Mouse (Mus musculus) forebrain, embryonic 16.5 days (tissue): Measurements from ENCODE around the gene Rgs1. TPM values are rescaled to one million over a fixed set of nuclear protein-coding genes. Genes with fewer than 3 reads are reported as not detected.

Experiments
- ATAC-seq: fragments of 200-750 bp; cut with Nextera tagmentation; 2 replicates; pipeline ENCODE4 v1.8.0; 2017; ENCODE audit warnings: mild to moderate bottlenecking, moderate library complexity
- H3K27ac ChIP-seq: fragments of 300-500 bp; sonication (generic); 2 replicates; pipeline ENCODE4 v1.5.1; 2014; ENCODE audit warnings: low read length, control low read depth
- H3K27me3 ChIP-seq: fragments of 300-500 bp; sonication (generic); replicated peaks from 2 replicates; pipeline ENCODE4 v1.6.1; 2014; ENCODE audit warnings: low read length; ENCODE audit not compliant: control insufficient read depth, insufficient read depth
- H3K36me3 ChIP-seq: fragments of 300-500 bp; sonication (generic); 2 replicates; pipeline ENCODE4 v1.6.1; 2014; ENCODE audit not compliant: control insufficient read depth, insufficient read depth
- H3K4me1 ChIP-seq: fragments of 300-500 bp; sonication (generic); replicated peaks from 2 replicates; pipeline ENCODE4 v1.6.1; 2014; ENCODE audit warnings: low read length; ENCODE audit not compliant: control insufficient read depth, insufficient read depth
- H3K4me2 ChIP-seq: fragments of 300-500 bp; sonication (generic); 2 replicates; pipeline ENCODE4 v1.6.1; 2014; ENCODE audit warnings: mild to moderate bottlenecking, low read length, control low read depth
- H3K4me3 ChIP-seq: fragments of 300-500 bp; sonication (generic); replicated peaks from 2 replicates; pipeline ENCODE4 v1.5.1; 2014; ENCODE audit warnings: mild to moderate bottlenecking, low read length, control low read depth
- H3K9ac ChIP-seq: fragments of 300-500 bp; sonication (generic); replicated peaks from 2 replicates; pipeline ENCODE4 v1.6.1; 2014; ENCODE audit warnings: low read depth, low read length, control low read depth
- H3K9me3 ChIP-seq: fragments of 300-500 bp; sonication (generic); 2 replicates; pipeline ENCODE4 v1.6.1; 2016; ENCODE audit warnings: low read length; ENCODE audit not compliant: control insufficient read depth
- WGBS: fragments of 180-500 bp; shearing (Covaris S2); extraction: QIAGEN DNeasy Blood & Tissue Kit; methylation state at CpG from one replicate; pipeline ENCODE4 v1.1.7; 2014; 5-methylcytosine and 5-hydroxymethylcytosine counted together
- polyA plus RNA-seq: library from polyadenylated mRNA; unstranded; fragments of >200 nt; fragmentation: Nextera tagmentation; extraction: Ambion mirVana; gene quantifications from 2 replicates; pipeline ENCODE4 v1.2.1, GENCODE M21; 2015

Rgs1 gene
- polyA plus RNA-seq = not detected in 2 replicates

DNA sequence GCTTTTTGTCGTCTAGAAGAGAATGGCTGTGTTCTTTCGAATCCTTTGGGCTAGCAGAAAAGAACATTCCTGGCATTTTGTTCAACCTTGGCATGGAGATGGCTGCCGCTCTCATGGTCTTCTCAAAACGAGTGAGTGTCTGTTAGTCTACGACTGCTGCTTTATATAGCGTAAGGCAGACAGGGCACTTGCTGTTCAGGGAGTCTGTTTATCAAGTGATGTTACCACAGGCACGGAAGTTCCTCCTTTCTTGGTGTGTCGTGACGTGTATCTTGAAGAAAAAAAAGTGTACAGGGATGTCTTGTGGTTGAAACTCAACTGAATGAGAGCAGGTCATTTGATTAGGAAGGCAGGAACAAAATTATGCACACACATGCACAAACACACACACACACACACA, at the start of gene Rgs1:
Rgs1 (minus strand) TSS at position 320 of the 400 bp plus-strand sequence.
- ATAC-seq = no peak
- H3K4me3 ChIP-seq = no peak within 1 kb of the TSS
- no peak within 1 kb of the TSS for H3K9ac ChIP-seq
- H3K27ac ChIP-seq = no peak within 1 kb of the TSS
- no peaks in the 10 kb centered on the region for H3K36me3 ChIP-seq
- H3K4me2 ChIP-seq = no peak within 1 kb of the TSS
- H3K9me3 ChIP-seq = no peaks in the 10 kb centered on the region
- WGBS = 84% methylated on average over 9 of the region's 9 CpGs
- H3K27me3 ChIP-seq = no peaks in the 10 kb centered on the region
- H3K4me1 ChIP-seq = no peaks in the 10 kb centered on the region

DNA sequence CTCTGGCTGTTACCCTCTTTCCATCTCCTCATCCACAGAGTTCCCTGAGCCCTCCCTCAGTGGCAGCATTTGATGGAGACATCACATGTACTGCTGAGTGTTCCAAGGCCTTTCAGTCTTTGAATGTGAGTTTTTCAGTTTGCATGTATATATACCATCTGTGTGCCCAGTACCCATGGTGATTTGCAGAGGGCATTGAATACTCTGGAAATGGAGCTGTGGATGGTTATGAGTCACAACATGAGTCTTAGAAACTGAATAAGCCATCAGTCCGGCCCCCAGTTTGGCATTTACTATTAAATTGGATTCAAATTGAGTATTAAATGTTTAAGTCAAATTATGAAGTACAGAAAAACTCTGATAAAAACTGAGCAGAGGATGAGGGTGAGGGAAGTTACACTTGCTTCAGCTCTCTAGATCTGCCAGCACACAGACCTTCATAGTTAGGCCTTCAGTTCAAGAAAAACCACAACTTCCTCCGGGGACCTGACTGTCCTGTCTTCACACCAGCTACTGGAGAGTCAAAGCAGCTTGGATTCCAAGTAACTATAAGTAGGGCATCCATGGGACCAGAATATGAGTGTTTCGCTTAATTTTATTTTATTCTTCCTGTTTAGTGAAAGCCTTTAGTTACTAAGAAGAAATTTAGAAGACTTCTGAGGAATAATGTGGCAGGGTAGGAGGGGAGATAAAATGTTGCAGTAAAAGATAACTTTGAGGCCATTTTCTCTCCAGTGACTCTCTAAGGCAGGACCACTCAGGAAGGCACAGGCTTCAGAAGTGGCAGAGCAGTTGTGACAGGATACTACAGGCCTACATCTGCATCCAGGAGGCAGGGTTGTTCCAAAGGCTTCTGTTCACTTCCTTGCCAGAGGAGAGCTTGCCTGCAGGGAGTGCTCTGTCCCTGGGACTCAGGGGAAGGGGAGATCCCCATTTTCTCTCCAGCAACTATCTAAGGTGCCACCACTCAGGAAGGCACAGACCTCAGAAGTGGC, 34.3 kb upstream of the Rgs1 start:
- H3K9ac ChIP-seq = no peak overlapping the region
- H3K9me3 ChIP-seq = no peaks in the 10 kb centered on the region
- ATAC-seq = no peak
- H3K4me2 ChIP-seq = no peak overlapping the region
- H3K27me3 ChIP-seq = no peaks in the 10 kb centered on the region
- WGBS = 85% methylated on average over 3 of the region's 3 CpGs
- no peak overlapping the region for H3K27ac ChIP-seq
- no peaks in the 10 kb centered on the region for H3K4me1 ChIP-seq
- H3K36me3 ChIP-seq = no peaks in the 10 kb centered on the region
- H3K4me3 ChIP-seq = no peak overlapping the region

DNA sequence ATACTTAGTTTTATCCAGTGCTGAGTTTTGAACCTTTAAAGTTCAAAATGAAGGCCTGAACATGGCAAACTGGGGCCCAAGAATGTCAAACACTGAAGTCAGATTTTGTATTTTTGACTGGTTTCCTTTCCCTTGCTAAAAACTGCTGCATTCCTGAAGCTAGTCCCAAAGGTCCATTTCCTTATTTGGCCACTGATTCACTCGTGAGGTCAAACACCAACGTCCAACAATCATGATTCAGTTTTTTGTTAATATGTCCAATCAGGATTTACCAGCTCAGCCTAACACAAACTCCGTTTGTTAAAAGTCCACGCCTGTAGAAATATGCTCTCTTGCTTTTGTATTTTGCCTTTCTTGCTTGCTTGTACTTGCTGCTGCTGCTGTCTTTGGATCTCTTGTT, 31.0 kb upstream of the Rgs1 start:
- no peaks in the 10 kb centered on the region for H3K4me1 ChIP-seq
- H3K9me3 ChIP-seq = no peaks in the 10 kb centered on the region
- no peaks in the 10 kb centered on the region for H3K36me3 ChIP-seq
- WGBS = 90% methylated on average over 4 of the region's 4 CpGs
- H3K27ac ChIP-seq = no peak overlapping the region
- H3K4me3 ChIP-seq = no peak overlapping the region
- ATAC-seq = no peak
- H3K4me2 ChIP-seq = no peak overlapping the region
- no peaks in the 10 kb centered on the region for H3K27me3 ChIP-seq
- H3K9ac ChIP-seq = no peak overlapping the region

DNA sequence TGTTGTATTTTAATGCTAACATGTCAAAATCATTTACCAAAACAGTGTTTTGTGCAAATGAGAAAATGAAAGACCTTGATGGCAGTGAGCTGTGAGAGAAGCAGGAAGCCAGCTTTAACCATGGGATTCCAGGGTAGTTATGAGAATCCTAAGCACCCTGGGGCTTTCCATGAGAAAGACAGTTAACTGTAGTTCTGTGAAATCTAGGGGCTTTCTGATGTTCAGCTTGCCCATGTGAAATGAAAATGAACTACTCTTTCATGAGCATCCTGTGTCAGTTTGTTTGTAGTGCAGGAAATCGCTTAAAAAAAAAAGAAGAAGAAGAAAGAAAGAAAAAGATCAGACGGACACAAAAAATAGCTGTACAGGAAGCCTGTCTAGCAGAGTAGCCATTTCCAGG, 23.9 kb upstream of the Rgs1 start:
- no peaks in the 10 kb centered on the region for H3K9me3 ChIP-seq
- no peaks in the 10 kb centered on the region for H3K36me3 ChIP-seq
- no peak for ATAC-seq
- no peak overlapping the region for H3K4me2 ChIP-seq
- 81% methylated on average over 2 of the region's 2 CpGs for WGBS
- H3K27ac ChIP-seq = no peak overlapping the region
- no peaks in the 10 kb centered on the region for H3K27me3 ChIP-seq
- 0 out of 2 replicates have a peak, but pooled peaks cover under 1% of the 10 kb centered on the region for H3K4me1 ChIP-seq
- no peak overlapping the region for H3K4me3 ChIP-seq
- H3K9ac ChIP-seq = no peak overlapping the region

DNA sequence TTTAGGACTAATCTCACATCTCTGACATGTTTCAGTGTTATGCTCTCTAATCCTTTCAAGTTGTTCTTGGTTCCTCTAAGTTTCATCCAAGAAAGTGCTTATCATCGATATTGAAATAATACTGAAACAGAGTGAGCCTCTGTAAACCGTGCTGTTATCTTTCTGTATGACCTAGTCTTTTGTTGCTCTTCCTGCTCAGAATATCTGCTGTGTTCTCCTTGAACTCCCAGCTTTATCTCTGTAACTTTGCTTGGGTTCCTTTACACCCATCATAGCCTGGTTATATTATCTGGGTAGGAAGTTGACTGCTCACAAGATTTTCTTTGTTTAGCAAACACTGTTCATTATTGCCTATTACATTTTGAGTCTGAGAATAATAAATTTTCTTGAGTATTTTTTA, 20.1 kb upstream of the Rgs1 start:
- WGBS = 97% methylated on average over 2 of the region's 2 CpGs
- H3K4me2 ChIP-seq = no peak overlapping the region
- H3K4me3 ChIP-seq = no peak overlapping the region
- 0 out of 2 replicates have a peak, but pooled peaks cover 3% of the 10 kb centered on the region for H3K4me1 ChIP-seq
- no peak overlapping the region for H3K27ac ChIP-seq
- no peak for ATAC-seq
- no peaks in the 10 kb centered on the region for H3K9me3 ChIP-seq
- no peaks in the 10 kb centered on the region for H3K27me3 ChIP-seq
- H3K36me3 ChIP-seq = no peaks in the 10 kb centered on the region
- H3K9ac ChIP-seq = no peak overlapping the region

DNA sequence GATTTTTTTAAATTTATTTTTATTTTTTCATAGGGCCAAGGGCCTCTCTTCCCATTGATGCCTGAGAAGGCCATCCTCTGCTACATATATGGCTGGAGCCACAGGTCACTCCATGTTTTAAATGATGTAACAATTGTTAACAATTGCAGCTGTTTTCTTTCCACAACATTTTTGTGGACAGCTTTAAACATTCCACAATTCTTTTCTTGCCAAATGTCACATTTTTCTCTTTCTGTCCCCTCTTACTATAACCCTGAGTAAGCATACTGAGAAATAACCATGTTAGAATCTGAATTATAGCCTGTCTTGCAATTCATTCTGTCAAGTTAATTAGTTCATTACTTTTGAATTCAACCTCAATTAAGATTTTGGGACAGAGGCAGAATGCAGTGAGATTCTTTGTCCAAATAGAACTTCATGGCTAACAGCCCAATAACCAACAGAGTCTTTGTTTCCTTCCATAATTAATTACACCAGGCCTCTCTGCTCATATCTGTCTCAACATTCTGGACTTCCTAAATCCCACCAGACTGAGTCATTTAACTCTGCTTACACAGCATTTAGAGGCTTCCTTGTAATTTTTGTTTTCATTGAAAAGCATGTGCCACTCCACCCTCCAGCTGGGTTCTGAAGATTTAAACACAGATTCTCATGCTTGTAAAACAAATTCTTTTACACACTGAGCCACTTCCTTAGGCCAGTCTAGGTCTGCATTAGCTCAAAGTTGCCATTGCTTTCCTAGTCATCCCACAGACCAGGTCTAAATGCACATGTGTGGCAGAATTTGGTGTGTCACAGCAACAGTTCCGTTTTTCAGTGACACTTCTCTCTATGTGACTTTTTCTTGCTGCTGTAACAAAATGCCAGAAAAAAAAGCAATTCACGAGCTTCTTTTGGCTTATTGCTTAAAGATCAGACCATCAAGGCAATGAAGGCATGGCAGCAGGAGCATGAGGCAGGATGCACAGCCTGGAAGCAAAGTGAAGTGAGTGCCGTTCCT, 18.7 kb upstream of the Rgs1 start:
- H3K36me3 ChIP-seq = no peaks in the 10 kb centered on the region
- 66% methylated on average over 3 of the region's 3 CpGs for WGBS
- no peak overlapping the region for H3K4me2 ChIP-seq
- no peak overlapping the region for H3K9ac ChIP-seq
- no peak overlapping the region for H3K27ac ChIP-seq
- no peaks in the 10 kb centered on the region for H3K9me3 ChIP-seq
- no peak overlapping the region for H3K4me3 ChIP-seq
- H3K4me1 ChIP-seq = 0 out of 2 replicates have a peak, but pooled peaks cover 3% of the 10 kb centered on the region
- no peaks in the 10 kb centered on the region for H3K27me3 ChIP-seq
- ATAC-seq = peak; percentile 80

DNA sequence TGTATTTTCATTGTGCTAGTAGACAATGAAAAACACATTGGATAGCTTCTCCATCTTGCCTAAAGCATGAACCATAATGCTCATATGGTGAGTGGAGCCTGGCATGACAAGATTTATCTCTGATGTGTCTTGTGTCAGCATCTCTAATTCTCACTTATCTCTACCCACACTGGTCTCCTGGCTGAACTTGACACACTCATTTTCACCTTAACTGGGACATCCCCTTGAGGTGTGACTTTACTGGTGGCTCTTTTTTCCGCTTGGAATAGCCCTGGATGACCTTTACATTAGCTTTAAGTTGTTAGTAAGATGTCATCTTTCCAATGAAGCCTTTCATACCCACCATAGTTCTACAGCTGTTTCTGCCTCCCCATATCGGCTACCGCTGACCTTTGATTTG, 15.0 kb upstream of the Rgs1 start:
- Histone ChIP-seq H3K4me2 (no peak overlapping the region), H3K9ac (no peak overlapping the region), H3K4me1 (0 out of 2 replicates have a peak, but pooled peaks cover 3% of the 10 kb centered on the region), H3K36me3 (no peaks in the 10 kb centered on the region), H3K4me3 (no peak overlapping the region), H3K27me3 (no peaks in the 10 kb centered on the region), H3K9me3 (no peaks in the 10 kb centered on the region), H3K27ac (no peak overlapping the region)
- WGBS = 90% methylated on average over 3 of the region's 3 CpGs
- ATAC-seq = no peak

DNA sequence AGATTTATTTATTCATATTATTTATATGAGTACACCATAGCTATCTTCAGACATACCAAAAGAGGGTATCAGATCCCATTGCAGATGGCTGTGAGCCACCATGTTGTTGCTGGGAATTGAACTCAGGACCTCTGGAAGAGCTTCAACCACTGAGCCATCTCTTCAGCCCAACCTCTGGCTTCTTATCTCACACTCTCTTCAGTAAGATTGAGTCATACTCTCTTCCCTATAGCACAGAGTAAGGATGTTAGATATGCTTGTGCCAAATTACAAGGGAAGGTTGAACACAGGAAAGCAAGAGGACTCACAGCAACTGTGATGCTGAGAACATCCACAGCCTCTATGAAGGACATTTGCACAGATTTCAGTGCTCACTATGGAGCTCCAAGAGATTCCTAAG, 13.0 kb upstream of the Rgs1 start:
- H3K27me3 ChIP-seq = no peaks in the 10 kb centered on the region
- H3K4me2 ChIP-seq = no peak overlapping the region
- no peak overlapping the region for H3K9ac ChIP-seq
- H3K27ac ChIP-seq = no peak overlapping the region
- no peak for ATAC-seq
- H3K4me1 ChIP-seq = no peaks in the 10 kb centered on the region
- H3K4me3 ChIP-seq = no peak overlapping the region
- no peaks in the 10 kb centered on the region for H3K9me3 ChIP-seq
- H3K36me3 ChIP-seq = no peaks in the 10 kb centered on the region

DNA sequence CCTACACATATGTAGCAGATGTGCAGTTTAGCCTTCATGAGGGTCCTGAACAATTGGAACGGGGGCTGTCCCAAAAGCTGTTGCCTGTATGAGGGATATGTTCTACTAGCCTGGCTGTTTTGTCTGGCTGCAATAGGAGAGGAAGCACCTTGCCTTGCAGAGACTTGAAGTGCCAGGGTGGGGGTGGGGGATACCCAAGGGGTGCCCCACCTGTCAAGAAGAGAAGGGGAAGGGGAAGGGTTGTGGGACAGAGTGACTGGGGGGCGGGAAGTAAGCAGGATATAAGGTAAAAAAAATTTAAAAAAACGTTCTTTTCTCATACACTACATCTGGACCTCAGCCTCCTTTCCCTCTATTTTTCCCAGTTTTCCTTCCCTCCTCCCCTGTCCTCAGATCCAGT, 9.7 kb upstream of the Rgs1 start:
- H3K27me3 ChIP-seq = no peaks in the 10 kb centered on the region
- H3K27ac ChIP-seq = no peak overlapping the region
- H3K4me2 ChIP-seq = no peak overlapping the region
- H3K9ac ChIP-seq = no peak overlapping the region
- no peaks in the 10 kb centered on the region for H3K36me3 ChIP-seq
- no peaks in the 10 kb centered on the region for H3K9me3 ChIP-seq
- no peak overlapping the region for H3K4me3 ChIP-seq
- 76% methylated on average over 3 of the region's 3 CpGs for WGBS
- no peak for ATAC-seq
- H3K4me1 ChIP-seq = no peaks in the 10 kb centered on the region
